Mouse (Mus musculus) liver, adult 2 months (tissue): ENCODE measurements around the gene Dus2.

Experiments used
- CTCF ChIP-seq: fragments of 200-500 bp; IDR thresholded peaks from 2 replicates; pipeline ENCODE4 v1.5.1; 2011; ENCODE audit warnings: low read depth, low read length, control low read depth
- POLR2A ChIP-seq: fragments of 200-500 bp; IDR thresholded peaks from 2 replicates; pipeline ENCODE4 v1.6.1; 2011; ENCODE audit warnings: low read length, control low read depth; ENCODE audit not compliant: insufficient read depth; ENCODE audit errors: extremely low read depth

DNA sequence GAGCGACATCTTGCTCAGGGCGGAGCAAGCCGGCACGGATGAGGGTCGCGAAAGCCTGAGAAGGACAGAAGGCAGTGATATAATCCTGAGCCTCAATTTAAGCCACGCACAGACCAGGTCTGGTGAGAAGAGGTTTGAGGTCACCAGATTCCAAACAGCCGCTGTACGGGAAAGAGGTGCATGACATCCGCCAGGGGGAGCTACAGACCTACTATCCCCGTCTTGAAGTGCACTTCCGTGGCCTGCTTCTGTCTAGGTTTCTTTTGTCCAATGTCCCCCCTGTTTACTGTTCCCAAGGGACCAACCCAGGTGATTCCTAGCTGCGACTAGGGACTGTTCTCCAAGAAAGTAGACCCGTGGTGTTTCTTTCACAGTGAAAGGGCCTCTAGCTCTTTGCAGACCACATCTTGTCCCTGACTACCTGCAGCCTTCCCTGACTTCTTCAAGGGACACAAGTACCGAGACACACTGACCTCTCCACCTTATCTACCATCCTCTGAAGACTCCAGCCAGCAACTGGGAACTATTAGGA lies at the start of gene Dus2:
- TF ChIP-seq CTCF (peak; percentile 96), POLR2A (no peak)
